Mouse (Mus musculus) gastrocnemius, adult 2 months (tissue): ENCODE measurements around the gene Cep350. TPM values are rescaled to one million over a fixed set of nuclear protein-coding genes. Genes with fewer than 3 reads are reported as not detected.

Source experiments
- DNase-seq: peaks from one replicate; pipeline ENCODE4 v3.0.0; 2022
- H3K27ac ChIP-seq: fragments of 200-600 bp; 2 replicates; pipeline ENCODE4 v1.8.1; 2022; ENCODE audit warnings: mild to moderate bottlenecking
- H3K4me3 ChIP-seq: fragments of 200-600 bp; 2 replicates; pipeline ENCODE4 v1.8.1; 2022; ENCODE audit warnings: mild to moderate bottlenecking, moderate library complexity
- CTCF ChIP-seq: fragments of 200-600 bp; IDR thresholded peaks from 2 replicates; pipeline ENCODE4 v1.8.1; 2022; ENCODE audit warnings: antibody characterized with exemption, mild to moderate bottlenecking, moderate library complexity
- intact Hi-C: fragments of 180-260 bp; cut with DNase I; formaldehyde crosslinking; loops from one replicate; pipeline ENCODE4 v1.15.1; 2025
- long read RNA-seq, 2 experiments: library from polyadenylated mRNA; stranded (forward); transcript quantifications; one replicate each; pipeline ENCODE4 v2.0.0; 2021
- total RNA-seq, 2 experiments: library from RNA; stranded (reverse); gene quantifications; 2 replicates each; pipeline ENCODE4 v1.2.3; 2021

The Cep350 gene
- 10 to 100 TPM; 39.6 to 41.6 TPM for total RNA-seq
- long read RNA-seq, experiment 1, partial matches to known transcripts = 3 of 4 reads
- long read RNA-seq, experiment 1, other reads (novel, unspliced or antisense) = 1 of 4 reads
- long read RNA-seq, experiment 2, partial matches to known transcripts = 3 of 3 reads
- long read RNA-seq, experiment 2, other reads (novel, unspliced or antisense) = 0 of 3 reads

DNA sequence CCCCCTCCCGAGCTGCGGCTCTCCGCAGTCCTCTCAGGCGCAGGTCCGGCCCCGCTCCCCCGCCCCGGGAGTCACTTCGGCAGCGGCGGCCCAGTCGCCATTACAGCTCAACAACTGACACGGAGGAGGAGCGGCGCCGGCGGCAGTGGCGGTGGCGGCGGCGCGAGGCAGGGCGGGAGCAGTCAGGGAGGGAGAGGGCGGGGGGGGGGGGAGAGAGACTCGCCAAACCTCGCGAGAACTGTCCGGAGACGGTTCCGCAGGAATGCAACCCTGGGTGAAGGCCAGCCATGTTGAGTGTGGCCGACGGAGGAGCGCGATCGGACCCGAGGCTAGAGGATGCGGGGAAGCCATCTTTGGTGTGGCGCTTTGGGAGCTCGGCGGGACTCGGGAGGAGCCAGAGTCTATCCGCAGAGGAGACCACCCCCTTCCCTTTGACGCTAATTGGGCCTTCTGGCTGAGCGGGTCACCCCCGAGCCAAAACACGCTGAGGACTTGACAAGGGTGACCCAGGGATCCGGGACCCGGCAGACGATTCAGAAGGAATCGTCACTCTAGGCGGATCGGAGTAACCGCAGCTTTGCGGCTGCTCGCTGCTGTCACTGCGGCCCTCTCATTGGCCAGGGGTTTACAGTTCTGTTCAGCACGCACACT, at the start of gene Cep350:
Gene Cep350 (minus strand): TSS at position 188 of the 651 bp plus-strand sequence.
- H3K4me3 ChIP-seq = peak within 1 kb of the TSS; percentile 80
- H3K27ac ChIP-seq = peak within 1 kb of the TSS; percentile 94
- TF ChIP-seq CTCF = no peak
- DNase-seq = peak; percentile 99
- intact Hi-C loops = loop anchor here (1.0 kb wide), 1 partner anchor 61 kb away; no protein-coding TSS in a partner anchor

DNA sequence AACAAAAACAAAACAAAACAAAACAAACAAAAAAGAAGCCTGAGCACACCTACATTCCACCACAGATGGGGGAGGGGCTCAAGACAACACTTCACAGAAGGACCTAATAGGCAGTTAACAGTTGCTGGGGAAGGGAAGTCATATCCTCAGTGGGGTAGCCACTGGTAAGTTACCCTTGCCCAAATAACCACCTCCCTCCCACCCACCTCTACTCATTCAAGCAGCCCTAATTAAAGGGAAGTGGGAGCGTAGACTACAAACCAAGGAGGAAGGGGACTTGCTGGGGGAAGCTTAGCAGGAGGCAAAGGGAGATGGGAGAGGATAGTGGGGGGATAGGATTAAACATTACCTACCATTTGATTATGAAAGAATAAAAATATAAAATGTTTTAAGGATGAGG, 47.3 kb upstream of the Cep350 start:
- intact Hi-C loops = no loop called here
- DNase-seq = no peak
- TF ChIP-seq CTCF = no peak
- Histone ChIP-seq H3K4me3 (no peak overlapping the region), H3K27ac (no peak overlapping the region)

DNA sequence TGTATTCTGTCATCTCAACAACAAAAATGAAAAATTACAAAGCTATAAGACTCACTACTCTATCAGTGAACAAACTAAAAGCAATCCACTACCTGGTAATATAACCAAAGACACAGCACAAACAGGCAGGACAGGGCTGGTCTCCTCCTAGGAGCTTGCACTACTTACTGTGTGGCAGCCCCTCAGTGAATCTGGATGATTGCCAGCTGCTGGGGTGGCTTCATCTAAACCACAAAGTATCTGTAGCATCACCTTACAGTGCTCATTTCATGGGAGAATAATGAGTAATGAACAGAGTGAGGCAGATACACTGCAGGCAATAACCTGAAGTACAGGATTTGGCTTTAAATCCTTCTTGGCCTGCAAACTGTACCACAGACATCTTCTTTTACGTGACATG, 46.7 kb upstream of the Cep350 start:
- no peak for TF ChIP-seq CTCF
- intact Hi-C loops = loop anchor here (10.0 kb wide), 1 partner anchor 125 kb away; no protein-coding TSS in a partner anchor
- Histone ChIP-seq H3K27ac (no peak overlapping the region), H3K4me3 (no peak overlapping the region)
- no peak for DNase-seq

DNA sequence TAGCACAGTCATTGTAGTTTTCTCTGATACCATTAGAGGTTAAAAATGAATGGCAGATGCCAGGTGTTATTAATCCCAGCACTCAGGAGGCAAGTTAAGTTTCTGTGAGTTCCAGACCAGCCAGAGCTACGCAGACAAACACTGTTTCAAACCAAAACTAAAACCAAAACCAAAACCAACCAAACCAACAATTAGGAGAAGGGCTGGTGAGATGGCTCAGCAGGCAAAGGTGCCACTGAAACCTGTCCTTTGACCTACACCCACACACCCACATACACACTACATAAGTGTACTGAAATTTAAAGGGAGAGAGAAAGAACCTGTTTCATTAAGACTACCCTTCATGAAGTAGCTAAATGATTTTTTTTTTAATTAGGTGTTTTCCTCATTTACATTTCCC, 35.9 kb upstream of the Cep350 start:
- intact Hi-C loops = no loop called here
- no peak for DNase-seq
- TF ChIP-seq CTCF = no peak

DNA sequence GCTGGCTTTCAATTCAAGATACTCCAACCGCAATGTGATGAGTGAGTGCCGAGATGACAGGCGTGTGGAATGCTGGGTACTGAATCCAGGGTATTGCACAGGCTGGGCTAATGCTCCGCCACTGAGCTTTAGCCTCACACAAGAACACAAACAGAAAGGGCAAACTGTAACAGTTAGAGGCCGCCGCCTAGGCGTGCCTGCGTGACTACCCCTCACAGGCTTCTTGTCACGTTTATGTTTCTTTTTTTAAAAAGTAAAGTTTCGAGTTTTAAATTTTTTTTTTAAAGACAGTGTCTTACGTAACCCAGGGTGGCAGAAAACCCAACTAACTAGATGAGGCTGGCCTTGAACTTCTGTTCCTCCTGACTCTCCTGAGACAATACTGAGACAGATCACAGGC, 32.9 kb upstream of the Cep350 start:
- intact Hi-C loops = no loop called here
- no peak overlapping the region for H3K27ac ChIP-seq
- no peak overlapping the region for H3K4me3 ChIP-seq
- no peak for TF ChIP-seq CTCF
- DNase-seq = no peak

More for the DNA sequence above, 35.9 kb upstream of the Cep350 start:
- H3K4me3 ChIP-seq = no peak overlapping the region
- H3K27ac ChIP-seq = no peak overlapping the region

DNA sequence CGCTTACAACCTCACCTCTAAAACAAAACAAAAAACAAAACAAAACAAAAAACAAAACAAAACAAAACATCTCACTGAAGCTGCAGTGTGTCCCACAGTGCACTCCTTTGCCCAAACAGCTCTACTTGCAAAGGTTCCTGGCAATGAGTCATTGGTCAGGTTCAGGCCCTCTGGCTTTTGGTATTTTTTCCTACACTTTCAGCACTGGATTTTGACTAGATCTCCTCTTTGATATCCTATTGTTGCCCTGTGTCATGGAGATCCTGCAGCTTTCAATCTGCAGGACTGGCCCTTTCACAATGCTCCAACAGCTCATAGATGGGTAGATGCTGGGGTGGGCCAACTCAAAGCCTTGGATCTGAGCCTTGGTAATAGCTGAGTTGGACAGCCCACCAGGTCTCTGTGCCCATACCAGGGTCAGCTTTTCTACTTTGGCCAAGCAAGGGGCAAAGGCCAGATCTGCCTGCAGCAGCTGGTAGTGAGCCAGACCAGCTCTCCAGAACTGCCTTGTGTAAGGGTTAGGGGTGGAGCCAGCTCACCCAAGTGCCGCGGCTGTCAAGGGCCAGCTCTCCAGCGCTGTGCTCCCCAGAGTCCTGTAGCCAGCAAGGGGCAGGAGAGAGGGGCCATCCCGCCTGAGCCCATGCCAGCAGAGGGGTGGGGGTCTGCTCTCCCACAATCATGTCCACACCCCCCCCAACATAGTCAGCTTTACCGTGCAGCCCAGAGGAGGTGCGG, 30.3 kb upstream of the Cep350 start:
- Histone ChIP-seq H3K27ac (no peak overlapping the region), H3K4me3 (no peak overlapping the region)
- intact Hi-C loops = no loop called here
- TF ChIP-seq CTCF = no peak
- DNase-seq = peak; percentile 30

DNA sequence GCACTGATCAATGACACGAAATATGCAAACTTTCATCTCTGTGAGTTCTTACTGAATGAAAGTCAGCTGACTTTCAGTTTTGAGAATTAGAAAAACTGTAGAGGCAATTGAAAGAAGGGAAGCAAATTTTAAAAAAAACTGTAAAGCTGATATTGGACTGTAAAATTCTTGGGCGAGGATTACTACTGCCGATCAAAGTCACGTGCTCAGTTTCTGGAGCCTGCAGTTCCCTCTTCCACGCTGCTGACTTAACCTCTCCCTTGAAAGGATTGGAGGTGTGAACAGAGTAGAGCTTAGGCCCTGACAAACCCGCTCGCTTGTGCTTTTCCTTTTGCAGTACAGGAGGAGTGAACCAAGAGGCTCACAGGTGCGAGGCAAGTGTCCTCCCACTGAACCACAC, 29.3 kb upstream of the Cep350 start:
- no peak for DNase-seq
- no peak for TF ChIP-seq CTCF
- Histone ChIP-seq H3K4me3 (no peak overlapping the region), H3K27ac (no peak overlapping the region)
- intact Hi-C loops = no loop called here

DNA sequence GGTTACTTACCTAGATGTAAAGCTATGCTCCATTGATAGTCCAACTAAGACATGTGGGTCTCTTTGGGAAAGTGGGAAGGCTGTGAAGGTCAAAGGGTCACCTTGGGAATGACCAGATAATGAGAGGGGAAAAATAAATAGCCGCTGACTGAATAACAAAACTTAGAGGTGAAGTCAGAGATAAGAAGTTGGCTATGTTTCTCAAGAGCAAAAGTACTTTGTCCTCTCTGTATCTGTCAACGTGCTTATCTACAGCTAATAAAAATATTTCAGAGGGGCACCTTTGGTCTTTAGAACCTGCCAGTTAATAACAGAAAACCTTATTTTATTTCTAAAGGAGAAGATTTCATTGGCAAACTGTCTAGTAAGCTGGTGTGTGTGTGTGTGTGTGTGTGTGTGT, 22.6 kb upstream of the Cep350 start:
- intact Hi-C loops = no loop called here
- no peak overlapping the region for H3K27ac ChIP-seq
- DNase-seq = no peak
- no peak for TF ChIP-seq CTCF
- no peak overlapping the region for H3K4me3 ChIP-seq

DNA sequence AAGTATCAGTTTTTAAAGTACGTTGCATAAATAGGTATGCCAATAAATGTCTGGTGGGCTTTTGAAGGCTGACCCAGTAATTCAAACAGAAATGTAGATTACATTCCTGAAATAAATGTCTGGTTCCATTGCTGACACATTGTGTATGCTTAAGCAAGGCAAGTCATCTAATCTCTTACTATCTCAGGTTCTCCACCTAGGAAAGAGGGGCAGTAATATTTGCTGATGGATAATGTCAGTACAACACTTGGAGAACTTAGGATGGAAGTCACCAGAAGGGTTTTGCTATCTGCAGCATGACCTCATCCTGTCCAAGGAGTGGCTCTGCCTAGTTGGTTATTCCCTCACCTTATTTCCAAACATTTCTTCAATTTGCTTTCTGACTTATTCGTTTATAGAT, 21.5 kb upstream of the Cep350 start:
- intact Hi-C loops = no loop called here
- no peak overlapping the region for H3K27ac ChIP-seq
- no peak for TF ChIP-seq CTCF
- no peak for DNase-seq
- no peak overlapping the region for H3K4me3 ChIP-seq

DNA sequence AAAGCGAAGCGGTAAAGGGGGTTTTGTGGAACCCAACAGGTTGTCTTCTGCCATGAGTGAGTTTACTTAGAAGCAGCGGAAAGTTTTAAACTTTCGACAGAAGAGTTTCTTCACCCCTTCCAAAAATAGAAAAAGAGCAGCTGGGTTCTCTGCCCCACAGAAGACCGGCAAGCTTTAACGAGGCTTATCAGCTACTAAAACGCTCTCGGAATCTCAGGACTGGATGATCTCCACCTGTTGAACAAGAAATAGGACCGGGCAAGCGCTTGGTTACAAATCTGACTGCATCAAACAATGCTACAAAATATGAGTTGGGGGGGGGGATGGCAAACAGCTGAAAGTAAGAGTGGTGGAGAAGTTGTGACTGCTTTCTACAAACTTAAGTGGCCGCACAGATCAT, 17.3 kb upstream of the Cep350 start:
- H3K27ac ChIP-seq = no peak overlapping the region
- no peak for DNase-seq
- no peak for TF ChIP-seq CTCF
- intact Hi-C loops = no loop called here
- no peak overlapping the region for H3K4me3 ChIP-seq

DNA sequence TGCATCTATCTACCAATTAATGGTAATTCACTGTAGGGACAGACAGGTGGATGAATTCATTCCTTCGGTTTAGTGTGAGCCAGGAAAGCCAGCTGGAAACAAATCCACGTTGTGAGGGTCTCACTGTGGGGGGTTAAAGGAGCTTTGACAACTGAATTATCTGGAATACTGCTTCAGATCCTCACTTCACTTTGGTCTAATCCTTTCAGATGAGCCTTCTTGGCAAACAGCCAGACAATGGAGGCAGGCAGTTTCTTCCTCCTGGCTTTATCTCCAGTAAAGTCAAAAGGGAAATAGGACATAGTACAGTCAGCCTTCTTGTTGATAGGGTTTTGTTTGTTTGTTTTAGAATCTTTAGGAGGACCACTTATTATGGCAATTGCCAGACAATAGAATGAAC, 16.3 kb upstream of the Cep350 start:
- Histone ChIP-seq H3K27ac (no peak overlapping the region), H3K4me3 (no peak overlapping the region)
- no peak for DNase-seq
- intact Hi-C loops = no loop called here
- TF ChIP-seq CTCF = no peak

DNA sequence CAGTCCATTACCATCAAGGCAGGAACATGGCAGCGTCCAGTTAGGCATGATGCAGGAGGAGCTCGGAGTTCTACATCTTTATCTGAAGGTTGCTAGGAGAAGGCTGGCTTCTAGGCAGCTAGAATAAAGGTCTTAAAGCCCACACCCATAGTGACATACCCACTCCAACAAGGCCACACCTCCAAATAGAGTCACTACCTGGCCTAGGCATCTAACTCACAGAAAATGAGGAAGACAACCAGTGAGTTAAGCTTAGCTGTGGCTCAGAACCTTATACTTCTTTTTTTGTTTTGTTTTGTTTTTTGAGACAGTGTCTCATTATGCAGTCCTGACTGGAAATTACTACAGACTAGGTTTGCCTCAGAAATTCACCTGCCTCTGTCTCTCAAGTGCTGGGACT, 14.6 kb upstream of the Cep350 start:
- Histone ChIP-seq H3K27ac (no peak overlapping the region), H3K4me3 (no peak overlapping the region)
- no peak for TF ChIP-seq CTCF
- DNase-seq = no peak
- intact Hi-C loops = no loop called here

DNA sequence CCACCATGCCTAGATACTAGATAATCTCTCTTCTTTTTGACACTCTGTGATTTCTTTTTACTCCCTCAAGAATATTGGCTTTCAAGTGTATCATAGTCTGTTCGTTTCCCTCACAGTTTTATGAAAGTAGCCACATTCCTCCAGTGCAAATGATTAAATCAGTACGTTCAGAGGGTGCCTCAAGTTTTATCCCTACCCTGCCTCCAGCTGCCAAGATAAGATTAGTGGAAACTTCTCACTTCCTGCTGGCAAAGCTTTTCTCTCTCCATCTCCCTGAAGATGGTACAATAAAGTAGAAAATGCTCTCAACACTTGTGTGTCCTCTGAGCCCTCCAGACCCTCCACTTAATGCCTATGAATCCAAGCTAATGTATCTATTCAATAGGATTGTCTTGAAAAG, 1.9 kb upstream of the Cep350 start:
- Histone ChIP-seq H3K4me3 (no peak overlapping the region), H3K27ac (no peak overlapping the region)
- intact Hi-C loops = no loop called here
- TF ChIP-seq CTCF = no peak
- DNase-seq = no peak
